Mouse (Mus musculus) E14TG2a.4 (cell line): ENCODE data around the gene Spryd3.

ENCODE experiments used
- CTCF ChIP-seq: conservative IDR thresholded peaks from 2 replicates; pipeline ENCODE4 v1.5.1; 2014; ENCODE audit warnings: low read length
- NANOG ChIP-seq: IDR thresholded peaks from 2 replicates; pipeline ENCODE4 v1.6.1; 2014; ENCODE audit warnings: borderline replicate concordance, low read length, mixed read lengths
- POU5F1 ChIP-seq: IDR thresholded peaks from 2 replicates; pipeline ENCODE4 v1.6.1; 2014; ENCODE audit warnings: low read length, borderline replicate concordance

DNA sequence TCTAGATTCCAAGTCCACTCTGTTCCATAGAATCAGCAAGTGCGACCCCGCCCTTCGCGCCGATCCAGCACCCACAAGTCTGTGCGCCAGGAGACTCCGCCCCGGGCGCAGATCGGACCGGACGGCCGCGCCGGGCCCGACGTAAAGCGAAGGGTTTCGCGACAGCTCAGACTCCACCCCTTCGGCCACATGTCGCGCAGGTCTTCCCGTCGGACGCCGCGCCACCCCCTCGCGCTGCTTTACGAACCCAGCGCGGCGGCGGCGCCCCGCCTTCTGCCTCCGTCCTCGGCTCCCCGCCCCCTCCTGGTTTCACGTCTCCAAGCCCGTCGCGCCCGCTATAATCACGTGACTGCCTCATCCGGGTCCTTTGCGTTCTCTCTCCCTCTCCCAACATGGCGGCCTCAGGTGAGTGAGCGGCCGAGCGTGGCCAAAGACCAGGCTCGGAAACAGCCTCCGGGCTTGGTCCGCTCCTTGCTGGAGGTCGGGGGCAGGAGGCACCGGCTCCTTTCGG lies 62.4 kb downstream of the Spryd3 start, which contains the start of gene Eif4b:
- TF ChIP-seq CTCF (no peak), NANOG (no peak), POU5F1 (no peak)
